Mouse (Mus musculus) forebrain, embryonic 16.5 days (tissue): Measurements from ENCODE around the gene Col4a2. TPM values are rescaled to one million over a fixed set of nuclear protein-coding genes. Genes with fewer than 3 reads are reported as not detected.
A peak's percentile ranks its signal among the peaks of the same experiment; 100 is the strongest.

Experiments used
- ATAC-seq: fragments of 200-750 bp; cut with Nextera tagmentation; 2 replicates; pipeline ENCODE4 v1.8.0; 2017; ENCODE audit warnings: mild to moderate bottlenecking, moderate library complexity
- H3K27ac ChIP-seq: fragments of 300-500 bp; sonication (generic); 2 replicates; pipeline ENCODE4 v1.5.1; 2014; ENCODE audit warnings: low read length, control low read depth
- H3K27me3 ChIP-seq: fragments of 300-500 bp; sonication (generic); replicated peaks from 2 replicates; pipeline ENCODE4 v1.6.1; 2014; ENCODE audit warnings: low read length; ENCODE audit not compliant: control insufficient read depth, insufficient read depth
- H3K36me3 ChIP-seq: fragments of 300-500 bp; sonication (generic); 2 replicates; pipeline ENCODE4 v1.6.1; 2014; ENCODE audit not compliant: control insufficient read depth, insufficient read depth
- H3K4me1 ChIP-seq: fragments of 300-500 bp; sonication (generic); replicated peaks from 2 replicates; pipeline ENCODE4 v1.6.1; 2014; ENCODE audit warnings: low read length; ENCODE audit not compliant: control insufficient read depth, insufficient read depth
- H3K4me2 ChIP-seq: fragments of 300-500 bp; sonication (generic); 2 replicates; pipeline ENCODE4 v1.6.1; 2014; ENCODE audit warnings: mild to moderate bottlenecking, low read length, control low read depth
- H3K4me3 ChIP-seq: fragments of 300-500 bp; sonication (generic); replicated peaks from 2 replicates; pipeline ENCODE4 v1.5.1; 2014; ENCODE audit warnings: mild to moderate bottlenecking, low read length, control low read depth
- H3K9ac ChIP-seq: fragments of 300-500 bp; sonication (generic); replicated peaks from 2 replicates; pipeline ENCODE4 v1.6.1; 2014; ENCODE audit warnings: low read depth, low read length, control low read depth
- H3K9me3 ChIP-seq: fragments of 300-500 bp; sonication (generic); 2 replicates; pipeline ENCODE4 v1.6.1; 2016; ENCODE audit warnings: low read length; ENCODE audit not compliant: control insufficient read depth
- WGBS: fragments of 180-500 bp; shearing (Covaris S2); extraction: QIAGEN DNeasy Blood & Tissue Kit; methylation state at CpG from one replicate; pipeline ENCODE4 v1.1.7; 2014; 5-methylcytosine and 5-hydroxymethylcytosine counted together
- polyA plus RNA-seq: library from polyadenylated mRNA; unstranded; fragments of >200 nt; fragmentation: Nextera tagmentation; extraction: Ambion mirVana; gene quantifications from 2 replicates; pipeline ENCODE4 v1.2.1, GENCODE M21; 2015

Gene Col4a2
- polyA plus RNA-seq, 1 experiment from 2014 or later: 29.1 TPM

GRCm38 (mm10) chr8:11404614-11405013 lies 92.0 kb downstream of the Col4a2 start:
- 89% methylated on average over 4 of the region's 4 CpGs for WGBS

GRCm38 (mm10) chr8:11405722-11406481 lies 93.3 kb downstream of the Col4a2 start:
- peak; percentile 91 for ATAC-seq
- 47% methylated on average over 13 of the region's 13 CpGs for WGBS
- Histone ChIP-seq H3K9ac (no peak overlapping the region), H3K4me1 (peaks cover 13% of the 10 kb centered on the region), H3K27ac (peak overlapping the region; percentile 46), H3K9me3 (no peaks in the 10 kb centered on the region), H3K36me3 (no peaks in the 10 kb centered on the region), H3K4me2 (no peak overlapping the region), H3K4me3 (no peak overlapping the region), H3K27me3 (no peaks in the 10 kb centered on the region)

More at GRCm38 (mm10) chr8:11404614-11405013, 92.0 kb downstream of the Col4a2 start:
- no peaks in the 10 kb centered on the region for H3K36me3 ChIP-seq
- no peak for ATAC-seq
- no peak overlapping the region for H3K4me3 ChIP-seq
- H3K9me3 ChIP-seq: no peaks in the 10 kb centered on the region
- H3K4me1 ChIP-seq: peaks cover 13% of the 10 kb centered on the region
- H3K4me2 ChIP-seq: no peak overlapping the region
- H3K27me3 ChIP-seq: no peaks in the 10 kb centered on the region
- H3K9ac ChIP-seq: no peak overlapping the region
- no peak overlapping the region for H3K27ac ChIP-seq

GRCm38 (mm10) chr8:11411504-11412124 lies 99.0 kb downstream of the Col4a2 start:
- ATAC-seq: no peak
- WGBS: 72% methylated on average over 12 of the region's 12 CpGs
- H3K4me1 ChIP-seq: peaks cover 13% of the 10 kb centered on the region
- no peak overlapping the region for H3K27ac ChIP-seq
- H3K9ac ChIP-seq: no peak overlapping the region
- H3K27me3 ChIP-seq: no peaks in the 10 kb centered on the region
- no peaks in the 10 kb centered on the region for H3K36me3 ChIP-seq
- no peak overlapping the region for H3K4me3 ChIP-seq
- no peaks in the 10 kb centered on the region for H3K9me3 ChIP-seq
- no peak overlapping the region for H3K4me2 ChIP-seq

- no peak overlapping the region for H3K27ac ChIP-seq
- no peaks in the 10 kb centered on the region for H3K9me3 ChIP-seq
- H3K4me1 ChIP-seq: peaks cover 11% of the 10 kb centered on the region
- 71% methylated on average over 5 of the region's 5 CpGs for WGBS
- H3K4me3 ChIP-seq: no peak overlapping the region
- H3K4me2 ChIP-seq: no peak overlapping the region
- H3K36me3 ChIP-seq: no peaks in the 10 kb centered on the region
- no peaks in the 10 kb centered on the region for H3K27me3 ChIP-seq
- no peak for ATAC-seq
- no peak overlapping the region for H3K9ac ChIP-seq
These were observed 99.8 kb downstream of the Col4a2 start for GRCm38 (mm10) chr8:11412450-11412849.

GRCm38 (mm10) chr8:11414304-11414703 lies 101.7 kb downstream of the Col4a2 start:
- no peak overlapping the region; the same call in 1 of the 2 replicates for H3K9ac ChIP-seq
- WGBS: 12% methylated on average over 8 of the region's 8 CpGs
- peak overlapping the region; percentile 37 for H3K27ac ChIP-seq
- H3K27me3 ChIP-seq: no peaks in the 10 kb centered on the region
- H3K4me3 ChIP-seq: no peak overlapping the region
- peak; percentile 61 for ATAC-seq
- no peak overlapping the region for H3K4me2 ChIP-seq
- H3K4me1 ChIP-seq: peaks cover 26% of the 10 kb centered on the region
- H3K9me3 ChIP-seq: no peaks in the 10 kb centered on the region
- no peaks in the 10 kb centered on the region for H3K36me3 ChIP-seq

GRCm38 (mm10) chr8:11415089-11415488 lies 102.5 kb downstream of the Col4a2 start:
- ATAC-seq: no peak
- no peaks in the 10 kb centered on the region for H3K36me3 ChIP-seq
- H3K27me3 ChIP-seq: no peaks in the 10 kb centered on the region
- H3K9me3 ChIP-seq: no peaks in the 10 kb centered on the region
- H3K4me1 ChIP-seq: peaks cover 32% of the 10 kb centered on the region
- 85% methylated on average over 10 of the region's 10 CpGs for WGBS
- no peak overlapping the region for H3K27ac ChIP-seq
- H3K4me2 ChIP-seq: no peak overlapping the region
- no peak overlapping the region for H3K9ac ChIP-seq
- H3K4me3 ChIP-seq: no peak overlapping the region

- H3K27ac ChIP-seq: no peak overlapping the region
- H3K4me2 ChIP-seq: no peak overlapping the region
- no peaks in the 10 kb centered on the region for H3K9me3 ChIP-seq
- ATAC-seq: no peak
- WGBS: 54% methylated on average over 13 of the region's 13 CpGs
- peaks cover 32% of the 10 kb centered on the region for H3K4me1 ChIP-seq
- H3K27me3 ChIP-seq: no peaks in the 10 kb centered on the region
- no peak overlapping the region for H3K4me3 ChIP-seq
- no peak overlapping the region for H3K9ac ChIP-seq
- H3K36me3 ChIP-seq: no peaks in the 10 kb centered on the region
These were observed 105.2 kb downstream of the Col4a2 start for GRCm38 (mm10) chr8:11417762-11418161.

GRCm38 (mm10) chr8:11419232-11419631 lies 106.6 kb downstream of the Col4a2 start:
- Histone ChIP-seq H3K36me3 (no peaks in the 10 kb centered on the region), H3K4me3 (no peak overlapping the region), H3K4me2 (peak overlapping the region; percentile 2; the same call in 1 of the 2 replicates), H3K4me1 (peaks cover 27% of the 10 kb centered on the region), H3K9ac (no peak overlapping the region), H3K27ac (peak overlapping the region; percentile 77), H3K27me3 (no peaks in the 10 kb centered on the region), H3K9me3 (no peaks in the 10 kb centered on the region)
- WGBS: 15% methylated on average over 6 of the region's 6 CpGs
- ATAC-seq: peak; percentile 89

GRCm38 (mm10) chr8:11419645-11420044 lies 107.0 kb downstream of the Col4a2 start:
- no peaks in the 10 kb centered on the region for H3K27me3 ChIP-seq

More at GRCm38 (mm10) chr8:11419645-11420044, 107.0 kb downstream of the Col4a2 start:
- H3K9ac ChIP-seq: no peak overlapping the region
- H3K36me3 ChIP-seq: no peaks in the 10 kb centered on the region
- 13% methylated on average over 2 of the region's 2 CpGs for WGBS
- H3K4me1 ChIP-seq: peaks cover 24% of the 10 kb centered on the region
- peak overlapping the region; percentile 77 for H3K27ac ChIP-seq
- no peak overlapping the region for H3K4me3 ChIP-seq
- H3K4me2 ChIP-seq: no peak overlapping the region
- no peaks in the 10 kb centered on the region for H3K9me3 ChIP-seq
- peak; percentile 66 for ATAC-seq
